Mouse (Mus musculus): ENCODE results near the gene Gucy2e.
A peak's percentile ranks its signal among the peaks of the same experiment; 100 is the strongest.

The Gucy2e gene

DNA sequence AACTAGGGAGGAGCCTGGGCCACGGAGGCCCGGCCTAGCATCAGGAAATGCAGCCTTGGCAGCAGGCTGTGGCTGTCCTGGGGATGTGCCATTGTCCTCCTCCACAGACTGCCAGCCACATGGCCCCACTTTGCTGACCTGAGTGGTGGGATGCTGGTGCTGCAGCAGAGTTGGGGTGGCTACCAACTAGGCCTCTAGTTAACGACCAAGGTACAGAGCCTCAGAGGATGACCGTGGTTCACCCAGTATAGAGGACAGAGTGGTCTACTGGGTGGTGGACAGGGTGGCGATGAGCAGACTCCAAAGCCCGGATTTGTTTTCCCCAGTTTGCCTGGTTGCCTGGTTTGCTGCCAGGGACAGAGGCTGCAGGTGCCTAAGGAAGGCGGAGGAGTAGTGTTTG is 62.1 kb downstream of the Gucy2e start:
- no peak for DNase-seq (ENCODE audit: low spot score in 2 of 2)

DNA sequence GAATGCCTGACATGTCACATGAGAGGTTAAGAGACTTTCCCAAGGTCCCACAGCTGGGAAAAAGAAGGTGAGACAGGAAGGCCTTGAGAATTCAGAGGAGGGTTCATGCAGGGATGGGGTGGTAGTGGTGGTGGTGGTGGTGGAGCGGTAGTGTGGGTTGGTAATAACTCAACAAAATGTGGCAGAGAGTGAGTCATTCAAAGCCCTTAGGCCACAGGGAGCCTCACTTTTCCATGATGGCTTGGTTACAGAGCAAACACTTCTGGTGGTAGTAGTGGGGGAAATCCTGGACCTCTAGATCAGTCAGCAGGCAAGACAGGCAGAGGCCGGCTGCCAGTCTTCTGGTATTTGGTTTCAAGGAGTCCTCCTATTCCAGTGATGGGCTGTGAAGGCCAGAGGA is 64.2 kb downstream of the Gucy2e start:
- no peak for DNase-seq (ENCODE audit: low spot score in 2 of 2)

DNA sequence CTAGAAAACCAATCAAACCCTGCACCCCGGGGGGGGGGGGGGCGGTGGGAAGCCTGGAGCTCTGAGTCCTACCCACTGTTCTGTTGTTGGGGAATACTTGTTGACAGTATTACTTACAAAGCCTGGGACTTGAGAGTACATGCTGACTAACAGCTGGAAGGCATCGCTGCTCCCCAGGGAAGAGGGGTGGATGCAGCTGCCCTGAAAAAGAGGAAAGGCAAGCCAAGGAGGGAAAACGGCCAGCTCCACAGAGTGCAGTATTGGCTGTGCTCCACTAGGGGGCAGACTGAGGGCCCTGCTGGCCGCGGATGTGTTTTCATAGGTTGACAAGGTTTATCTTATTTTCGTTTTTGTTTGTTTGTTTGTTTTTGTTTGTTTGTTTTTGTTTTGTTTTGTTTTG is 65.2 kb downstream of the Gucy2e start:
- DNase-seq (ENCODE audit: low spot score in 2 of 2) = peak in 1 of 2 experiments; percentile 57

DNA sequence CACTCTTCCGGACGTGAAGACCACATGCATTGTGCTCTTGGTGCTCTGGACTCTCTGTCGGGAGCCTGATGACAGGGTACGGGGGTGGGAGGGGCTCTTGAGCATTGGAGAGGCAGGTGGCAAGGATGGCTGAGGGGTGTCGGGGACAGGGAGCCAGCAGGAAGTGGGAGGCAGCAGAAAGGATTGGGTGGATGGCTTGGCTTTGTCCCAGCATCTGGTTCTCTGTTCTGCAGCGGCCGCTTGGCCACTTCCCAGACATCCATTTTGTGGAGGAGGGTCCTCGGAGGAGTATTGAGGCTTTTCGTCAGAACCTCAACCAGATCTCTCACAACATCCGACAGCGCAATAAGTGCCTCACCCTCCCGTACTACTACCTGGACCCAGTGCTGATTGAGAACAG is 67.5 kb downstream of the Gucy2e start:
- no peak for DNase-seq (ENCODE audit: low spot score in 2 of 2)
